Mouse (Mus musculus) erythroblast, adult 5-6 weeks (primary cell): ENCODE measurements around the gene Adarb2. TPM values are rescaled to one million over a fixed set of nuclear protein-coding genes. Genes with fewer than 3 reads are reported as not detected.

Source experiments
- ATAC-seq: replicated peaks from 2 replicates; pipeline ENCODE4 v1.8.0; 2016; ENCODE audit warnings: moderate number of reproducible peaks, mild to moderate bottlenecking, moderate TSS enrichment, inconsistent platforms; ENCODE audit not compliant: poor library complexity, low FRiP score, severe bottlenecking
- total RNA-seq, 2 experiments: library from RNA; stranded (forward) in 1 of 2; stranded (reverse) in 1 of 2; fragments of 150-400 nt in 1 of 2; fragments of 200-764, 138-1000 nt in 1 of 2; gene quantifications; 2 replicates each; pipeline versions ENCODE4 v1.2.3 to v1.2.4; 2015 to 2017; ENCODE audit warnings: low replicate concordance in 2 of 2

Gene Adarb2
- total RNA-seq, 2 experiments from 2014 or later: not detected

DNA sequence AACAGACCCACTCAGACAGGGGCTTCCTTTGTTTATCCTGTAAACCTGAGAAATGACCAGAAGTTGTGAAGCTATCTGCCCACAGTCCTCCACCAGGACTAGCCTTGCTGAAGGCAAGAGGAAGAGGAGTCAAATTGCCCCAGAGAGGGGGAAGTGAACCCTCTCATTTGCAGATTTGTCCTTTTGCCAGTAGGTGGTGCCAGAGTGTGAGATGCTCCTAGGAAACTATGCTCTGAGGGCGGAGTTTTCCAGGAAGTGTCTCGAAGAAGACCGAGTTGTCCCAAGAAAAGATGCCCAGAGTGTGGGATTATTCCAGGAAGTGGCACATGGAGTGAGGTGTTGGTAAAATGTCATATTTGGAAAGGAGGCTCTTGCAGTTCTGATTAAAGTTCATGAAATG is 541.9 kb downstream of the Adarb2 start:
- no peak for ATAC-seq

GRCm38 (mm10) chr13:8745596-8745995 is 542.9 kb downstream of the Adarb2 start:
- ATAC-seq: no peak

DNA sequence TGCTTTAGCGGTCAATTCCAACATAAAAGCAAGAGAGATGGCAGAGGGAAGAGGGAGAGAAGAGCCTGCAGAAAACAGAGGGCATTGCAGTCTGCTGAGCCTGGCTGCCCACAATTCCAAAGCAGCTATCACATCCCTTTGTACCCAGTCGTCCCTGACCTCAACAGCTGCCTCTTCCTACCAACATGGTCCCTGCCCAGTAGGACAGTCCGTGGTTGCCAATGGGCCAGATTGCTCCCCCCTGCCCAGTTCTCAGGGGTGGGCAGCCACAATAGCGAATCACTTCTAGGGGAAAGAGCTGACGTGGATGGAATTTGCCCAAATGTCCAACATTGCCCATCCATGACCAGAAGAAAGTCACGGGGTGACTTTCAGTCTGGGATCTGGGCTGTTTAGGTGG is 546.8 kb downstream of the Adarb2 start:
- no peak for ATAC-seq

DNA sequence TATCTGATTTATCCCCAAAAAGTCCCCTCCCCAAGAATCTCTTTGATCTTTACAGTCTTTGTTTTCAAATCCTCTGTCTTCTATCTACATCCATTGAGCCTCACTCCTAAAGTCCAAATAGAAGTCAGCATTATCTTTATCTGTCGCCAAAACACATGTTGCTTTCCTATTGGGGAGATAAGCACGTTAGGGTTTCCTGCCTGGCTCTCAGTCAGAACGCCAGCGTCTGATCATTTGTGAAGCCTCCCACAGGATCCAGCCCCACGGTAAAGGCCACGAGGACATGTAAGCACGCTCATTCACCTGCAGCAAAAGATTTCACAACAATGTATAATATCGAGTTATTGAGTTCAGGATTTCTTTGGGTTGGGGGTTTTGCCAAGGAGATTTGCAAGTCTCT is 558.3 kb downstream of the Adarb2 start:
- ATAC-seq: no peak

DNA sequence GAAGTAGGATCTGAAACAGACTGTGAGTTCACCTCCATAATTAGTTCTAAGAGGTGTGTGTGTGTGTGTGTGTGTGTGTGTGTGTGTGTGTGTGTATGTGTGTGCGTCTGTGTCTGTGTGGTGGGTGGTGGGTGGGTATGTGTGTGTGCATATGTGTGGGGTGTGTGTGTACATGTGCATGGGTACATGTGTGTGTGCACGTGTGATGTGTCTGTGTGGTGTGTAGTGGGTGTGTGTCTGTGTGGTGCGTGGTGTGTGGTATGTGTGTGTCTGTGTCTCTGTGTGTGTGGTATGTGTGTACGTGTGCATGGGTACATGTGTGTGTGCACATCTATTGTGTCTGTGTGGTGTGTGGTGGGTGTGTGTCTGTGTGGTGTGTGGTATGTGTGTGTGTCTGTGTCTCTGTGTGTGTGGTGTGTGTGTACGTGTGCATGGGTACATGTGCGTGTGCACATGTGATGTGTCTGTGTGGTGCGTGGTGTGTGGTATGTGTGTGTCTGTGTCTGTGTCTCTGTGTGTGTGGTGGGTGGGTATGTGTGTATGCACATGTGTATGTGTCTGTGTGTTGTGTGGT is 567.1 kb downstream of the Adarb2 start:
- ATAC-seq: no peak

- no peak for ATAC-seq
Observed at GRCm38 (mm10) chr13:8770616-8771015, 568.0 kb downstream of the Adarb2 start.

- ATAC-seq: peak; percentile 80
Observed at GRCm38 (mm10) chr13:8780441-8780840, 577.8 kb downstream of the Adarb2 start.

DNA sequence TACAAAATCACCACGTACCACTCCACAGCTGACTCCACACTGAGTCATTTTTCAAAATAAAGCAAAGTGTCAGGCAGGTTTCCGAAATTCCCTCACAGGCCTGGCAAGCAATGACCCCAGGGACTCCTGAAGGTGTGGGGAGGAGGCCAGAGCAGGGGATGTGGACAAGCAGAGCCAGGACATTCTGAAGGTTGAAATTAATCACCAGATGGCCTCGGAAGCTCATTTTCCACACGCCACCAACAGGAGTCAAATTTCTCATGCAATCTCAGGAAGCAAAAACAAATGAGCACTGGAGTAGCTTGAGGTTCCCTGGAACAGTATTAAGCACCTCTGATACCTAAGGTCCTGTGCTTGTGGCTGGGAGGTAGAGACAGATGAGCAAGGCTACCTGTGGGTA is 580.0 kb downstream of the Adarb2 start:
- ATAC-seq: no peak

- ATAC-seq: no peak
Observed at GRCm38 (mm10) chr13:8783686-8784307, 581.1 kb downstream of the Adarb2 start.

DNA sequence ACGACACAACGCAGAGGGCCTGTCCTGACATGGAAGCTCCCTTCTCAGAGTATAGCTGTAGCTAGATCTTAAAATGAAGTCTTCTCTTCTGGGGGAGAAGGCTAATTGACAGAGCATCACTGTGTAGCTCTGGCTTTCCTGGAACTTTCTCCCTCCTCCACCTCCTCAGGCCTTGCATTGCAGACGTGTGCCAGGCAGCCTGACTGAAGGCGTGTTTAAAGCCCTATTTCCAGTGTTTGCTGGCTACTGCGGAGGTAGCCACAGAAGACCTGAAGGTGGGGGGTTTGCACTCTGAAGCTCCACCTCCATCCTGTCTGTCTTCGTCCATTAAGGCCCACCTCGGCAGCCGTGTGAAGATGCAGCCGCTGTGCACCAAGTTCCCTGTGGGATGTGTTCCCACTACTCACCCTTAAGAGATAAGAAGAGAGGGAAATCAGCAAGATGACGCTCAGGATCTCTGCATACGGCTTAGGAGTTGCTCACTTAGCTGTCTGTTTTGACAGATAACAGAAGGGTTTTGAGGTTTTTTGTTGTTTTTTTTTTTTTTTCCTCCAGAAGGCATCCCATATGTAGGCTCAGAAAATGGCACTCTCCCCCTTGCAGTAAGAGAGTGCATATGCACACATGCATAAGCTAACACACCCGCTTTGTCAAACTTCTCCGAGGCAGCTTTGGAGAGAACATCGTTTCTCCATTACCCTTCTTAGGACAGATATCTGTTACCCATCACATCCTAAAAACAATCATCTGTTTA is 581.8 kb downstream of the Adarb2 start:
- ATAC-seq: no peak

- ATAC-seq: no peak
Observed at GRCm38 (mm10) chr13:8785185-8785584, 582.5 kb downstream of the Adarb2 start.

DNA sequence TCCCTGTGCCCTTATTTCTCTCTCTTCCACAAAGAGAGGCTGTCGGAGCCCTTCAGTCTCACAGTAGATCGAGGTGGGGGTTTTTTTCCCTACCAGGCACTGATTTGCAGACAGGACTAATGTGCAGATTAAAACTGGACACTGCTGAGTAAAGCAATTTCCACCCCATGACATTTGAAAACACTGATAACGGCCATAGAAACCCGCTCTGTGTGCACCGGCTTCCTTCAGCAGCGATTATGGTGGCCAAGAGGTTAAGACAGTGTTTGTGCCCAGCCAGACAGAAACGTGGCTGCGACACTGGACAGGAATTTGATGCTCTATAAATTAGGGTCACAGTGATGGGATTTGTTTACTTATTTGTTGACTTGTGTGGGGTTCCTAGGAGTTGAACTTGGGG is 590.6 kb downstream of the Adarb2 start:
- no peak for ATAC-seq

DNA sequence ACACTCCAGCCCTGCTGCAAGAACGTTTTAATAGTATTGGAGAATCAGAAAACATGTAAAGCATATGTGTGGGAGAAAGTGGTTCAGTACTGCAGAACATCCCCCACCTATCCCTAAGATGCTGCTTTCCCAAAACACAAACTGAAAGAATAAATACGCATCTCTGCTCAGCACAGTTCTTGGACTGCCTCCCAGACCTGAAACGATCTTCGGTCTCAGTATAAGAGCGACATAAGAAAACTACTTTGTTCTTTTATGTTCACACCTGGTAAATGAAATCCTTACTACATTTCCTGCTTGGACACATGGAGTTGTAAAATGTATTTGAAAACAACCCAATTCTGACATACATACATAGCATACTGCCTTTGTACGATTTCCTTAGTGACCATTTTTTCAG is 597.9 kb downstream of the Adarb2 start:
- no peak for ATAC-seq

DNA sequence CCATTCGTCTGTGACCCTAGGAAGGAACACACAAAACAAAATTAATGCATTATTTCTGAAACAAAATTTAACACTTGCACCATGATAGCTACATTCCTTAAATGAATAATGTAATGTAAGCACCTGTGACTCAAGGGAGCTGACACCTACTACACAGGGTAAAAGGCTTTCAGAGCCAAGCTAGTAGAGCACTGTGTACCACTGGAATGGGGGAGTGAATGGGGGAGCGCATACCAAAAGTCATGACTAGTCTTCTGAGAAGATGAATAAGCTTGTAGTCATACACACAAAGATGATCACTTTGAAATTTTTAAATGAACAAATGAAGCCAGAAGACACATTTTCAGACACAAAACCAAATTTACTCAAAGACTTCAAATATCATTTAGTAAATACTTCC is 603.3 kb downstream of the Adarb2 start:
- no peak for ATAC-seq
